Mouse (Mus musculus): ENCODE data around the gene Map3k1. TPM values are rescaled to one million over a fixed set of nuclear protein-coding genes. Genes with fewer than 3 reads are reported as not detected.

Gene Map3k1
- polyA plus RNA-seq, 1 experiment from 2014 or later = 26.6 TPM

GRCm38 (mm10) chr13:111779471-111779870 lies 29.3 kb downstream of the Map3k1 start:
- H3K36me3 ChIP-seq (ENCODE audit: insufficient read depth, low read length) = peaks cover 19% of the 10 kb centered on the region
- H3K9ac ChIP-seq (replicated peaks; ENCODE audit: low read length) = no peak overlapping the region
- ATAC-seq (ENCODE audit: low FRiP score, low TSS enrichment) = 0 out of 2 replicates have a peak, but pooled peaks have one; percentile 33
- H3K9me3 ChIP-seq (ENCODE audit: low read length) = no peaks in the 10 kb centered on the region
- 77% methylated on average over 5 of the region's 5 CpGs for WGBS
- H3K27me3 ChIP-seq (ENCODE audit: insufficient read depth, low read length) = no peaks in the 10 kb centered on the region
- no peak overlapping the region for H3K4me3 ChIP-seq (ENCODE audit: low read length)
- peaks cover 27% of the 10 kb centered on the region for H3K4me1 ChIP-seq (ENCODE audit: insufficient read depth, low read length)
- H3K4me2 ChIP-seq (replicated peaks; ENCODE audit: low read depth, low read length) = no peak overlapping the region
- H3K27ac ChIP-seq (ENCODE audit: low read length) = no peak overlapping the region

GRCm38 (mm10) chr13:111778606-111779005 lies 30.2 kb downstream of the Map3k1 start:
- Histone ChIP-seq H3K9ac (replicated peaks; ENCODE audit: low read length) (no peak overlapping the region), H3K4me2 (replicated peaks; ENCODE audit: low read depth, low read length) (no peak overlapping the region), H3K36me3 (ENCODE audit: insufficient read depth, low read length) (peaks cover 22% of the 10 kb centered on the region), H3K27ac (ENCODE audit: low read length) (no peak overlapping the region), H3K4me1 (ENCODE audit: insufficient read depth, low read length) (peaks cover 22% of the 10 kb centered on the region), H3K9me3 (ENCODE audit: low read length) (no peaks in the 10 kb centered on the region), H3K4me3 (ENCODE audit: low read length) (no peak overlapping the region), H3K27me3 (ENCODE audit: insufficient read depth, low read length) (no peaks in the 10 kb centered on the region)
- ATAC-seq (ENCODE audit: low FRiP score, low TSS enrichment) = no peak
- 56% methylated on average over 6 of the region's 6 CpGs for WGBS

GRCm38 (mm10) chr13:111777865-111778264 lies 30.9 kb downstream of the Map3k1 start:
- WGBS = 59% methylated on average over 10 of the region's 10 CpGs
- no peak overlapping the region for H3K4me3 ChIP-seq (ENCODE audit: low read length)
- H3K36me3 ChIP-seq (ENCODE audit: insufficient read depth, low read length) = peaks cover 28% of the 10 kb centered on the region
- H3K4me1 ChIP-seq (ENCODE audit: insufficient read depth, low read length) = peaks cover 18% of the 10 kb centered on the region
- H3K4me2 ChIP-seq (replicated peaks; ENCODE audit: low read depth, low read length) = no peak overlapping the region
- H3K27ac ChIP-seq (ENCODE audit: low read length) = no peak overlapping the region
- no peak for ATAC-seq (ENCODE audit: low FRiP score, low TSS enrichment)
- no peaks in the 10 kb centered on the region for H3K9me3 ChIP-seq (ENCODE audit: low read length)
- H3K27me3 ChIP-seq (ENCODE audit: insufficient read depth, low read length) = no peaks in the 10 kb centered on the region
- H3K9ac ChIP-seq (replicated peaks; ENCODE audit: low read length) = no peak overlapping the region

GRCm38 (mm10) chr13:111777179-111777578 lies 31.6 kb downstream of the Map3k1 start:
- no peak for ATAC-seq (ENCODE audit: low FRiP score, low TSS enrichment)
- Histone ChIP-seq H3K4me2 (replicated peaks; ENCODE audit: low read depth, low read length) (no peak overlapping the region), H3K27me3 (ENCODE audit: insufficient read depth, low read length) (no peaks in the 10 kb centered on the region), H3K9ac (replicated peaks; ENCODE audit: low read length) (no peak overlapping the region), H3K4me1 (ENCODE audit: insufficient read depth, low read length) (peaks cover 18% of the 10 kb centered on the region), H3K36me3 (ENCODE audit: insufficient read depth, low read length) (peaks cover 26% of the 10 kb centered on the region), H3K4me3 (ENCODE audit: low read length) (no peak overlapping the region), H3K27ac (ENCODE audit: low read length) (no peak overlapping the region), H3K9me3 (ENCODE audit: low read length) (no peaks in the 10 kb centered on the region)
- whole genome bisulfite sequencing = 58% methylated on average over 7 of the region's 7 CpGs

GRCm38 (mm10) chr13:111772075-111772474 lies 36.7 kb downstream of the Map3k1 start:
- H3K36me3 ChIP-seq (ENCODE audit: insufficient read depth, low read length) = peaks cover 59% of the 10 kb centered on the region
- no peak for ATAC-seq (ENCODE audit: low FRiP score, low TSS enrichment)
- H3K4me2 ChIP-seq (replicated peaks; ENCODE audit: low read depth, low read length) = no peak overlapping the region
- 90% methylated on average over 8 of the region's 8 CpGs for WGBS
- H3K4me1 ChIP-seq (ENCODE audit: insufficient read depth, low read length) = no peaks in the 10 kb centered on the region
- no peaks in the 10 kb centered on the region for H3K9me3 ChIP-seq (ENCODE audit: low read length)
- H3K27ac ChIP-seq (ENCODE audit: low read length) = no peak overlapping the region
- no peak overlapping the region for H3K9ac ChIP-seq (replicated peaks; ENCODE audit: low read length)
- H3K4me3 ChIP-seq (ENCODE audit: low read length) = no peak overlapping the region
- no peaks in the 10 kb centered on the region for H3K27me3 ChIP-seq (ENCODE audit: insufficient read depth, low read length)

- Histone ChIP-seq H3K4me2 (replicated peaks; ENCODE audit: low read depth, low read length) (no peak overlapping the region), H3K9ac (replicated peaks; ENCODE audit: low read length) (no peak overlapping the region), H3K27me3 (ENCODE audit: insufficient read depth, low read length) (no peaks in the 10 kb centered on the region), H3K9me3 (ENCODE audit: low read length) (no peaks in the 10 kb centered on the region), H3K4me1 (ENCODE audit: insufficient read depth, low read length) (no peaks in the 10 kb centered on the region), H3K4me3 (ENCODE audit: low read length) (no peak overlapping the region), H3K36me3 (ENCODE audit: insufficient read depth, low read length) (peaks cover 68% of the 10 kb centered on the region), H3K27ac (ENCODE audit: low read length) (no peak overlapping the region)
- 59% methylated on average over 7 of the region's 7 CpGs for WGBS
- ATAC-seq (ENCODE audit: low FRiP score, low TSS enrichment) = peak; percentile 81; the same call in 1 of the 2 replicates
Measured at GRCm38 (mm10) chr13:111771232-111771631, 37.6 kb downstream of the Map3k1 start.

- H3K4me1 ChIP-seq (ENCODE audit: insufficient read depth, low read length) = no peaks in the 10 kb centered on the region
- no peak overlapping the region for H3K4me2 ChIP-seq (replicated peaks; ENCODE audit: low read depth, low read length)
- peaks cover 69% of the 10 kb centered on the region for H3K36me3 ChIP-seq (ENCODE audit: insufficient read depth, low read length)
- 90% methylated on average over 9 of the region's 9 CpGs for WGBS
- H3K9ac ChIP-seq (replicated peaks; ENCODE audit: low read length) = no peak overlapping the region
- no peak for ATAC-seq (ENCODE audit: low FRiP score, low TSS enrichment)
- H3K27me3 ChIP-seq (ENCODE audit: insufficient read depth, low read length) = no peaks in the 10 kb centered on the region
- no peak overlapping the region for H3K27ac ChIP-seq (ENCODE audit: low read length)
- no peaks in the 10 kb centered on the region for H3K9me3 ChIP-seq (ENCODE audit: low read length)
- no peak overlapping the region for H3K4me3 ChIP-seq (ENCODE audit: low read length)
Measured at GRCm38 (mm10) chr13:111770776-111771175, 38.0 kb downstream of the Map3k1 start.

GRCm38 (mm10) chr13:111762526-111762925 lies 46.3 kb downstream of the Map3k1 start:
- Histone ChIP-seq H3K4me2 (replicated peaks; ENCODE audit: low read depth, low read length) (no peak overlapping the region), H3K4me1 (ENCODE audit: insufficient read depth, low read length) (no peaks in the 10 kb centered on the region), H3K4me3 (ENCODE audit: low read length) (no peak overlapping the region), H3K27me3 (ENCODE audit: insufficient read depth, low read length) (no peaks in the 10 kb centered on the region), H3K9me3 (ENCODE audit: low read length) (no peaks in the 10 kb centered on the region), H3K9ac (replicated peaks; ENCODE audit: low read length) (no peak overlapping the region), H3K27ac (ENCODE audit: low read length) (no peak overlapping the region), H3K36me3 (ENCODE audit: insufficient read depth, low read length) (peaks cover 83% of the 10 kb centered on the region)
- ATAC-seq (ENCODE audit: low FRiP score, low TSS enrichment) = no peak
- WGBS = 92% methylated on average over 12 of the region's 12 CpGs

- Histone ChIP-seq H3K9me3 (ENCODE audit: low read length) (no peaks in the 10 kb centered on the region), H3K27ac (ENCODE audit: low read length) (no peak overlapping the region)
- WGBS = 91% methylated on average over 6 of the region's 6 CpGs
Measured at GRCm38 (mm10) chr13:111756986-111757385, 51.8 kb downstream of the Map3k1 start.

GRCm38 (mm10) chr13:111755937-111756336 lies 52.9 kb downstream of the Map3k1 start:
- ATAC-seq (ENCODE audit: low FRiP score, low TSS enrichment) = no peak
- WGBS = 95% methylated on average over 15 of the region's 15 CpGs
- Histone ChIP-seq H3K27me3 (ENCODE audit: insufficient read depth, low read length) (no peaks in the 10 kb centered on the region), H3K27ac (ENCODE audit: low read length) (no peak overlapping the region), H3K9ac (replicated peaks; ENCODE audit: low read length) (no peak overlapping the region), H3K36me3 (ENCODE audit: insufficient read depth, low read length) (peaks cover 91% of the 10 kb centered on the region), H3K9me3 (ENCODE audit: low read length) (no peaks in the 10 kb centered on the region), H3K4me2 (replicated peaks; ENCODE audit: low read depth, low read length) (no peak overlapping the region), H3K4me3 (ENCODE audit: low read length) (no peak overlapping the region), H3K4me1 (ENCODE audit: insufficient read depth, low read length) (no peaks in the 10 kb centered on the region)

More at GRCm38 (mm10) chr13:111756986-111757385, 51.8 kb downstream of the Map3k1 start:
- Histone ChIP-seq H3K4me3 (ENCODE audit: low read length) (no peak overlapping the region), H3K9ac (replicated peaks; ENCODE audit: low read length) (no peak overlapping the region), H3K27me3 (ENCODE audit: insufficient read depth, low read length) (no peaks in the 10 kb centered on the region), H3K4me2 (replicated peaks; ENCODE audit: low read depth, low read length) (no peak overlapping the region), H3K4me1 (ENCODE audit: insufficient read depth, low read length) (no peaks in the 10 kb centered on the region), H3K36me3 (ENCODE audit: insufficient read depth, low read length) (peaks cover 90% of the 10 kb centered on the region)
- no peak for ATAC-seq (ENCODE audit: low FRiP score, low TSS enrichment)

Measured in kidney, embryonic 16.5 days (tissue).